ENCODE assay signal across 12 mouse cellular contexts in the genomic region with DNA sequence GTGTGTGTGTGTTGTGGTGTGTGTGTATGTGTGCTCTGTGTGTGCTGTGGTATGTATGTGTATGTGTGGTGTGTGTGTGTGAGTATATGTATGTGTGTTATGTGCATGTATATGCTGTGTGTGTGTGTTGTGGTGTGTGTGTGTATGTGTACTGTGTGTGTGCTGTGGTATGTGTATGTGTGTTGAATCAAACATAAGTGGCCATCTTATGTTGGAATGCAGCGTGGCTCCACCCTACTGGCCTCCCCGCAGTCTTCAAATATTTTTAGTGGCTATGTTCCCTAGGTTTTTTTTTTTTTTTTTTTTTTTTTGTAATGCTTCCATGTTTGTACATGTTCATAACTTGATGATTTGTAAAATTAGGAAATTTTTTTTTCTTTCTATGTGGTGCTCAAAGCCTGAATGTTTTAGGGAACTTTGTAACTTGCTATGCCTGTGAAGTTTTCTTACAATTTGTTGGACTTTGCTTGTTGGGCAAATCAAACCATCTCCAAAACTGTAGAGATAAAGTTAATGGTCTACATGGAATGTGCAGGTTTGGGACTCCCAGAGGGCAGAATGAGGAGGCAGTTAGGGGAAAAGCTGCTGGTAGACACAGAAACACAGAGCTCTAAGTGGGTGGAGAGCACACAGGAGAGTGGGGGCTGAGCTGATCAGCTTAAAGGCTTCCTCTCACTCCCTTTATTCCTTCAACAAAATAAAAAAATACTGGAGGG.
A peak's percentile ranks its signal among the peaks of the same experiment; 100 is the strongest.
DNase-seq lines count a peak whose midpoint lies in the region; ATAC-seq and TF ChIP-seq lines count a peak whose summit lies in the region.
"Had no signal": no experiment of that assay in that cellular context is flagged by ENCODE, and none has a peak within 500 bp of the region (broad histone marks: within the 10 kb centered on the region; RNA-seq: fewer than 3 reads in every experiment).

No protein-coding gene starts in this region.

- DNase-seq in heart, postnatal 10 days = no peak
- no peak for DNase-seq in lung, postnatal 10 days
- no peak for DNase-seq in stomach, postnatal 0 days (ENCODE audit: low spot score)
- DNase-seq in urinary bladder, postnatal 10 days (ENCODE audit: low spot score) = no peak
- DNase-seq: kidney, adult 8-10 months; layer of hippocampus, postnatal 36 days had no signal

- TF ChIP-seq EP300 in stomach, postnatal 0 days (optimal IDR thresholded peaks at IDR 0.05) = no peak

- H3K4me2 ChIP-seq in heart, embryonic 14.5 days (ENCODE audit: low read length) = no peak overlapping the region; the same call in 1 of the 2 replicates
- peak overlapping the region; percentile 33 for H3K4me2 ChIP-seq in lung, embryonic 16.5 days (ENCODE audit: low read depth, low read length)
- H3K4me2 ChIP-seq in embryonic facial prominence, embryonic 15.5 days (replicated peaks) = peak overlapping the region; percentile 56; the same call in 1 of the 2 replicates
- H3K4me2 ChIP-seq in stomach, postnatal 0 days (replicated peaks; ENCODE audit: low read depth) = 0 out of 2 replicates have a peak overlapping the region, but pooled peaks have one; percentile 38
- H3K4me2 ChIP-seq: midbrain, embryonic 13.5 days; neural tube, embryonic 12.5 days had no signal

- H3K27me3 ChIP-seq in heart, embryonic 14.5 days (ENCODE audit: control insufficient read depth, insufficient read depth, low read length) = no peaks in the 10 kb centered on the region
- H3K27me3 ChIP-seq in lung, embryonic 16.5 days (ENCODE audit: control insufficient read depth, insufficient read depth, low read depth, low read length) = no peaks in the 10 kb centered on the region
- no peaks in the 10 kb centered on the region for H3K27me3 ChIP-seq in embryonic facial prominence, embryonic 15.5 days
- no peaks in the 10 kb centered on the region for H3K27me3 ChIP-seq in stomach, postnatal 0 days (ENCODE audit: control insufficient read depth, insufficient read depth, low read length)
- H3K27me3 ChIP-seq: midbrain, embryonic 13.5 days; neural tube, embryonic 12.5 days had no signal

- TF ChIP-seq CTCF in stomach, postnatal 0 days (IDR thresholded peaks at IDR 0.05; ENCODE audit: low read depth) = no peak

- intact Hi-C loops in heart, postnatal 10 days (cut with DNase I) = no loop called here

- ATAC-seq in heart, embryonic 14.5 days (ENCODE audit: insufficient number of reproducible peaks, insufficient read depth, low FRiP score, low read depth) = no peak
- ATAC-seq in lung, embryonic 16.5 days (ENCODE audit: low read depth) = peak; percentile 39; the same call in 1 of the 2 replicates
- ATAC-seq in embryonic facial prominence, embryonic 15.5 days (ENCODE audit: insufficient number of reproducible peaks, low FRiP score, low TSS enrichment, low read depth) = no peak
- no peak for ATAC-seq in stomach, postnatal 0 days (ENCODE audit: low FRiP score, low TSS enrichment)

- H3K9ac ChIP-seq in heart, embryonic 14.5 days (ENCODE audit: low read length) = peak overlapping the region; percentile 45; the same call in 1 of the 2 replicates
- H3K9ac ChIP-seq in lung, embryonic 16.5 days (ENCODE audit: low read length) = peak overlapping the region; percentile 44
- no peak overlapping the region for H3K9ac ChIP-seq in embryonic facial prominence, embryonic 15.5 days
- H3K9ac ChIP-seq in stomach, postnatal 0 days (ENCODE audit: low read length) = no peak overlapping the region
- H3K9ac ChIP-seq: liver, embryonic 14.5 days; midbrain, embryonic 13.5 days; neural tube, embryonic 12.5 days had no signal

- peaks cover 16% of the 10 kb centered on the region for H3K36me3 ChIP-seq in heart, embryonic 14.5 days (ENCODE audit: control insufficient read depth, insufficient read depth, low read length)
- H3K36me3 ChIP-seq in lung, embryonic 16.5 days (ENCODE audit: control insufficient read depth, insufficient read depth, low read length) = peaks cover 5% of the 10 kb centered on the region
- peaks cover 12% of the 10 kb centered on the region; the same call in 1 of the 2 replicates for H3K36me3 ChIP-seq in embryonic facial prominence, embryonic 15.5 days
- H3K36me3 ChIP-seq in stomach, postnatal 0 days (ENCODE audit: control insufficient read depth, insufficient read depth, low read length) = peaks cover 2% of the 10 kb centered on the region; the same call in 1 of the 2 replicates

- no peak overlapping the region for H3K4me3 ChIP-seq in heart, embryonic 14.5 days (ENCODE audit: control insufficient read depth in 1 of 2, insufficient read depth in 1 of 2, low read depth in 1 of 2, low read length in 2 of 2)
- H3K4me3 ChIP-seq in lung, embryonic 16.5 days (ENCODE audit: low read length) = no peak overlapping the region
- no peak overlapping the region for H3K4me3 ChIP-seq in embryonic facial prominence, embryonic 15.5 days (replicated peaks)
- H3K4me3 ChIP-seq in stomach, postnatal 0 days (ENCODE audit: low read depth, low read length) = no peak overlapping the region
- H3K4me3 ChIP-seq: midbrain, embryonic 13.5 days; neural tube, embryonic 12.5 days had no signal

- H3K4me1 ChIP-seq in heart, embryonic 14.5 days (ENCODE audit: control insufficient read depth in 2 of 2, insufficient read depth in 2 of 2, low read length in 2 of 2) = peaks cover 41 to 94% of the 10 kb centered on the region in 2 experiments
- H3K4me1 ChIP-seq in lung, embryonic 16.5 days (replicated peaks; ENCODE audit: control insufficient read depth, insufficient read depth, low read length) = peaks cover 68% of the 10 kb centered on the region
- H3K4me1 ChIP-seq in embryonic facial prominence, embryonic 15.5 days = peaks cover 86% of the 10 kb centered on the region
- peaks cover 25% of the 10 kb centered on the region for H3K4me1 ChIP-seq in stomach, postnatal 0 days (replicated peaks; ENCODE audit: control insufficient read depth, insufficient read depth)
- H3K4me1 ChIP-seq: midbrain, embryonic 13.5 days; neural tube, embryonic 12.5 days had no signal

- no peaks in the 10 kb centered on the region for H3K9me3 ChIP-seq in heart, embryonic 14.5 days (ENCODE audit: control insufficient read depth, low read length)
- H3K9me3 ChIP-seq in lung, embryonic 16.5 days (ENCODE audit: control insufficient read depth, low read length) = no peaks in the 10 kb centered on the region
- H3K9me3 ChIP-seq in embryonic facial prominence, embryonic 15.5 days (replicated peaks) = no peaks in the 10 kb centered on the region
- no peaks in the 10 kb centered on the region for H3K9me3 ChIP-seq in stomach, postnatal 0 days (ENCODE audit: control insufficient read depth, low read length)
- H3K9me3 ChIP-seq: midbrain, embryonic 13.5 days; neural tube, embryonic 12.5 days had no signal

- H3K27ac ChIP-seq in heart, embryonic 14.5 days (replicated peaks in 1 of 2; ENCODE audit: control insufficient read depth in 1 of 2, insufficient read depth in 1 of 2, low read depth in 2 of 2, low read length in 2 of 2) = peak overlapping the region in 1 of 2 experiments; percentile 82; a peak in 2 of 4 replicates
- H3K27ac ChIP-seq in lung, embryonic 16.5 days (ENCODE audit: low read length) = peak overlapping the region; percentile 90
- peak overlapping the region; percentile 88; the same call in 1 of the 2 replicates for H3K27ac ChIP-seq in embryonic facial prominence, embryonic 15.5 days (replicated peaks)
- H3K27ac ChIP-seq in stomach, postnatal 0 days (replicated peaks) = peak overlapping the region; percentile 83
- H3K27ac ChIP-seq: liver, embryonic 14.5 days; midbrain, embryonic 13.5 days; neural tube, embryonic 12.5 days had no signal

- 56% methylated on average over 2 of the region's 2 CpGs for WGBS in heart, embryonic 14.5 days
- 38% methylated on average over 2 of the region's 2 CpGs for WGBS in lung, embryonic 16.5 days
- WGBS in embryonic facial prominence, embryonic 15.5 days = 46% methylated on average over 2 of the region's 2 CpGs
- WGBS in stomach, postnatal 0 days = 40% methylated on average over 2 of the region's 2 CpGs

Comparison
In these comparisons a context has a peak if more than half of its experiments do, and no peak if none do; other contexts are left out.
1. H3K9ac ChIP-seq: peak in heart, embryonic 14.5 days (single experiment) and lung, embryonic 16.5 days (single experiment); none in embryonic facial prominence, embryonic 15.5 days (single experiment) and stomach, postnatal 0 days (single experiment).